Mouse (Mus musculus) olfactory bulb, adult 2 months (tissue): ENCODE measurements at regions not wholly inside any gene's neighbourhood (a gene's known extent, or its start where the extent isn't known, plus 50 kb on each side); places are given as distances from the start of the nearest gene placed in this dataset.

Experiments used
- CTCF ChIP-seq: fragments of 200-500 bp; IDR thresholded peaks from 2 replicates; pipeline ENCODE4 v1.5.1; 2012; ENCODE audit warnings: low read depth, mild to moderate bottlenecking, low read length, moderate library complexity; ENCODE audit not compliant: insufficient read depth
- POLR2A ChIP-seq: fragments of 200-500 bp; IDR thresholded peaks from 2 replicates; pipeline ENCODE4 v1.6.1; 2012; ENCODE audit warnings: mild to moderate bottlenecking, low read depth, low read length, moderate library complexity; ENCODE audit not compliant: insufficient read depth

DNA sequence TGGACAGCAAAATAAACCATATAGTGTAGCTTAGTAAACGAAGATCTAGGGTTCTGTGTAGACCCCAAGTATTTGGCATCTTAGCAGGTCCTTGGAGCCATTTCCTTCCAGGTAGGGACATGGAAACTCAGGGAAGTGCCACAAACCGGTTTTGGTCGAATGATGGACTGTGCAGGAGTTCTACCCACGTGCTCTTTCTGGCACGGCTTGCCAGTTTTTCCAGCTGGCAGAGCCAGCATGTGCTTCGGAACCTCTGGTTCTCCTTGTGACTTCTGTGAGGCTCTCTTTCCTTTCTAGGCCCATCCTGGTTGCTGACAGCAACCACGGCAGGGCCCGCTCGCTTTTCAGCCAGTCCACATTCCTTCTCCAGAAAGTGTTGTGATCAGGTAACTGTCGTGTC, 291.4 kb downstream of the Kcnrg start:
- TF ChIP-seq CTCF (no peak), POLR2A (no peak)
